Mouse (Mus musculus): ENCODE results near the gene Mief2.

The Mief2 gene

DNA sequence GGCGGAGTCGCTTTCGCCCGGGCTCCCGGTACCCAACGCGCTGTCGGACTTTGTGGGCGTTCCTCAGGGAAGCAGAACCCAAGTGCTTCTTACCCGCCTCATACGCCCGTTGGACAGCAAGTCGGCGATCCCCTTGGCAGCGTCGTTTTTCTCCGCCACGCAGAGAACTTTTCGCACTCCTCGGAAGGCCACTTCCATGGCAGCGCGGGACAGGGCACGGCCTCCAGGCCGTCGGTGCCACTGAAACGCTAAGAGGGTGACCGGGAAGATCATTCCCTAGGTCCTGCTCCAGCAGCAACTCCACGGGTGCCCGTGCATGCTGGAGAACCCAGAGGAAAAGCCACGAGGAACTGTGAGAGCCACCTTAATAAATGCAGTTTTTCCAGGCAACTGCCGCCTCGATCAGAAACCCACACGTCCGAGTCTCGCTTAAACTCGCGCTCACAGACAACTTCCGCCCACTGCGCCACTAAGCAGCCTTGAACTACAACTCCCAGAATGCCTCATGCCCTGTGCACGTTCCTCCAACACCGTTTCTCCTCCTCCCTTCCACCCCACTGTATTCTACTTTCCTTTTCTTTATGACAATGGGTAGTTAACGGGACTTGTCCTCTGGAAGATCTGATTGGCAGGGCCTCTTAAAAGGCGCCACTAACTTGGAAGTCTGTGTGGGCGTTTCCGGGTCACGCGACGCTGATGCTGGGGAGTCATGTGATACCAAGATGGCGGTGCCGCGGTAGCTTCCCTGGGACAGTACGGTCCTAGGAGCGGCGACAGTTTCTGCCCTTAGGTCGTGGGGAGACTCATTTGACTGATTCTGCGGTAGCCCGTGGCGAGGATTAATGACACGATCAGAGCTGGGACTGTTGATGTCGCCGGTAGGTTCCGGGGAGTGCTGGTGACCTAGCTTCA is 48.9 kb downstream of the Mief2 start, which contains the start of the genes Top3a and Smcr8:
Gene Top3a (minus strand): TSS at position 537 of the 912 bp plus-strand sequence.
Gene Smcr8 (plus strand): TSS at position 696 of the 912 bp plus-strand sequence.
- DNase-seq (ENCODE audit: low spot score) = peak; percentile 87

DNA sequence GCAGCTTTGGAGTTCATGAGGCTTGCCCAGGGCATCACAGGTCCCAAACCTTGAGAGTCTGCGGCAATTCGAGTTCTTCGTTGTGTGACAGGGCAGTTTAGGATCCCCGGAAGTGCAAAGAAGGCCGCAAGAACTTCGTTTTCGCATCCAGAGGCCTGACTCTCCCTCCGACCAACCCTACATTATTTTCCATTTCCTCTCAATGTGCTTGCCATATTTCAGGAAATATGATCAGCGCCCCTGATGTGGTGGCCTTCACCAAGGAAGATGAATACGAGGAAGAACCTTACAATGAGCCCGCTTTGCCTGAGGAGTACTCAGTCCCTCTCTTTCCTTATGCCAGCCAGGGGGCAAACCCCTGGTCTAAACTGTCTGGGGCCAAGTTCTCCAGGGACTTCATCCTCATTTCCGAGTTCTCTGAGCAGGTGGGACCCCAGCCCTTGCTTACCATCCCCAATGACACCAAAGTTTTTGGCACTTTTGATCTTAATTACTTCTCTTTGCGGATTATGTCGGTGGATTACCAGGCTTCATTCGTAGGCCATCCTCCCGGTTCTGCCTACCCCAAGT is 49.7 kb downstream of the Mief2 start:
- no peak for DNase-seq (ENCODE audit: low spot score)

DNA sequence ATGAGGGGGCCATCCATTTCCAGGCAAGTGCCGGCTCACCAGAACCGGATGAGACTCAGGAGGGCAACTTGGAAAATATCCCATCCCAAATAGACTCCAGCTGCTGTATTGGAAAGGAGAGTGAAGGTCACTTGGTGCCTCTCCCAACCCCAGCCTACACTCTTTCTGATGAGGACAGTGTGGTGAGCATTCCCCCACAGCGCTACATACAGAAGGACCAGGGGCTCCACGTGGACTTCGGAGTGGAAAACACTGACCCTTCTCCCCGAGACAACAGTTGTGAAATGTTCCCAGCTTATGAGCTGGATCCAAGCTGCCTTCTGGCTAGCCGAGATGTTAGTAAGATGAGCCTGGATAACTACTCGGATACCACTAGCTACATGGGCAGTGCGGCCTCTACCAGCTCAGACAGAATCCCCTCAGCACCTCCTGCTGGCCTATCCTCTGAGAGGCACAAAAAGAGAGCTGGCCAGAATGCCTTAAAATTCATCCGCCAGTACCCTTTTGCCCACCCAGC is 51.5 kb downstream of the Mief2 start:
- no peak for DNase-seq (ENCODE audit: low spot score)

All from left cerebral cortex, adult 11 months (tissue).